Mouse (Mus musculus) neural tube, embryonic 15.5 days (tissue): ENCODE data around the gene Igfbp1. TPM values are rescaled to one million over a fixed set of nuclear protein-coding genes. Genes with fewer than 3 reads are reported as not detected.
A peak's percentile ranks its signal among the peaks of the same experiment; 100 is the strongest.

ENCODE experiments used
- ATAC-seq: fragments of 200-750 bp; cut with Nextera tagmentation; 2 replicates; pipeline ENCODE4 v1.8.0; 2017; ENCODE audit warnings: mild to moderate bottlenecking, moderate TSS enrichment, moderate library complexity; ENCODE audit not compliant: low FRiP score
- H3K27ac ChIP-seq: fragments of 300-500 bp; sonication (generic); replicated peaks from 2 replicates; pipeline ENCODE4 v1.5.1; 2015; ENCODE audit warnings: mild to moderate bottlenecking, inconsistent platforms
- H3K27me3 ChIP-seq: fragments of 300-500 bp; sonication (generic); replicated peaks from 2 replicates; pipeline ENCODE4 v1.6.1; 2015; ENCODE audit warnings: inconsistent platforms
- H3K36me3 ChIP-seq: fragments of 300-500 bp; sonication (generic); 2 replicates; pipeline ENCODE4 v1.6.1; 2015; ENCODE audit warnings: inconsistent platforms
- H3K4me1 ChIP-seq: fragments of 300-500 bp; sonication (generic); 2 replicates; pipeline ENCODE4 v1.6.1; 2015; ENCODE audit warnings: inconsistent platforms
- H3K4me2 ChIP-seq: fragments of 300-500 bp; sonication (generic); 2 replicates; pipeline ENCODE4 v1.6.1; 2015; ENCODE audit warnings: inconsistent platforms, mild to moderate bottlenecking, moderate library complexity
- H3K4me3 ChIP-seq: fragments of 300-500 bp; sonication (generic); replicated peaks from 2 replicates; pipeline ENCODE4 v1.5.1; 2015; ENCODE audit warnings: mild to moderate bottlenecking, inconsistent platforms
- H3K9ac ChIP-seq: fragments of 300-500 bp; sonication (generic); replicated peaks from 2 replicates; pipeline ENCODE4 v1.6.1; 2015; ENCODE audit warnings: mild to moderate bottlenecking, inconsistent platforms
- H3K9me3 ChIP-seq: fragments of 300-500 bp; sonication (generic); replicated peaks from 2 replicates; pipeline ENCODE4 v1.6.1; 2016; ENCODE audit warnings: inconsistent platforms
- whole genome bisulfite sequencing: fragments of 180-500 bp; shearing (Covaris S2); methylation state at CpG from one replicate; pipeline ENCODE4 v1.1.7; 2015; ENCODE audit warnings: mixed read lengths; 5-methylcytosine and 5-hydroxymethylcytosine counted together
- polyA plus RNA-seq: library from polyadenylated mRNA; unstranded; fragments of >200 nt; fragmentation: Nextera tagmentation; extraction: Ambion mirVana; gene quantifications from 2 replicates; pipeline ENCODE4 v1.2.1, GENCODE M21; 2015

The Igfbp1 gene
- polyA plus RNA-seq, 1 experiment from 2014 or later, result 0.10 TPM

GRCm38 (mm10) chr11:7198006-7198405 is 424 bp downstream of the Igfbp1 start:
- Histone ChIP-seq H3K9me3 (no peaks in the 10 kb centered on the region), H3K9ac (no peak overlapping the region), H3K4me2 (no peak overlapping the region), H3K4me1 (no peaks in the 10 kb centered on the region), H3K27ac (no peak overlapping the region), H3K27me3 (0 out of 2 replicates have a peak, but pooled peaks cover 5% of the 10 kb centered on the region), H3K4me3 (no peak overlapping the region), H3K36me3 (no peaks in the 10 kb centered on the region)
- no peak for ATAC-seq
- 91% methylated on average over 19 of the region's 19 CpGs for WGBS

GRCm38 (mm10) chr11:7198481-7199256 is 1.1 kb downstream of the Igfbp1 start:
- Histone ChIP-seq H3K9me3 (no peaks in the 10 kb centered on the region), H3K4me1 (no peaks in the 10 kb centered on the region), H3K27me3 (0 out of 2 replicates have a peak, but pooled peaks cover 5% of the 10 kb centered on the region), H3K9ac (no peak overlapping the region), H3K4me2 (no peak overlapping the region), H3K4me3 (no peak overlapping the region), H3K36me3 (no peaks in the 10 kb centered on the region), H3K27ac (no peak overlapping the region)
- 89% methylated on average over 10 of the region's 10 CpGs for WGBS
- ATAC-seq, result no peak

- Histone ChIP-seq H3K4me3 (no peak overlapping the region), H3K27ac (no peak overlapping the region), H3K9me3 (no peaks in the 10 kb centered on the region), H3K4me2 (no peak overlapping the region), H3K27me3 (0 out of 2 replicates have a peak, but pooled peaks cover 5% of the 10 kb centered on the region), H3K36me3 (no peaks in the 10 kb centered on the region), H3K4me1 (no peaks in the 10 kb centered on the region), H3K9ac (no peak overlapping the region)
- no peak for ATAC-seq
- WGBS, result 53% methylated on average over 14 of the region's 14 CpGs
Measured at GRCm38 (mm10) chr11:7199736-7200392, 2.3 kb downstream of the Igfbp1 start.

GRCm38 (mm10) chr11:7200393-7200783 is 2.8 kb downstream of the Igfbp1 start:
- Histone ChIP-seq H3K9ac (no peak overlapping the region), H3K27me3 (0 out of 2 replicates have a peak, but pooled peaks cover 5% of the 10 kb centered on the region), H3K4me1 (no peaks in the 10 kb centered on the region), H3K27ac (no peak overlapping the region), H3K4me2 (no peak overlapping the region), H3K4me3 (no peak overlapping the region), H3K36me3 (no peaks in the 10 kb centered on the region), H3K9me3 (no peaks in the 10 kb centered on the region)
- no peak for ATAC-seq
- WGBS, result 81% methylated on average over 9 of the region's 9 CpGs

GRCm38 (mm10) chr11:7202206-7202605 is 4.6 kb downstream of the Igfbp1 start:
- 86% methylated on average over 7 of the region's 7 CpGs for WGBS
- peaks cover 2% of the 10 kb centered on the region; the same call in 1 of the 2 replicates for H3K36me3 ChIP-seq
- no peaks in the 10 kb centered on the region for H3K4me1 ChIP-seq
- H3K9me3 ChIP-seq, result no peaks in the 10 kb centered on the region
- H3K27ac ChIP-seq, result no peak overlapping the region
- H3K4me3 ChIP-seq, result no peak overlapping the region
- H3K9ac ChIP-seq, result no peak overlapping the region
- H3K27me3 ChIP-seq, result 0 out of 2 replicates have a peak, but pooled peaks cover 5% of the 10 kb centered on the region
- H3K4me2 ChIP-seq, result no peak overlapping the region
- ATAC-seq, result no peak

- Histone ChIP-seq H3K27ac (no peak overlapping the region), H3K36me3 (peaks cover 2% of the 10 kb centered on the region; the same call in 1 of the 2 replicates), H3K9ac (no peak overlapping the region), H3K4me3 (no peak overlapping the region), H3K9me3 (no peaks in the 10 kb centered on the region), H3K4me1 (no peaks in the 10 kb centered on the region), H3K4me2 (no peak overlapping the region), H3K27me3 (0 out of 2 replicates have a peak, but pooled peaks cover 5% of the 10 kb centered on the region)
- no peak for ATAC-seq
- WGBS, result 87% methylated on average over 9 of the region's 9 CpGs
Measured at GRCm38 (mm10) chr11:7203846-7204245, 6.3 kb downstream of the Igfbp1 start.

- ATAC-seq, result no peak
- H3K4me1 ChIP-seq, result peaks cover 41% of the 10 kb centered on the region
- WGBS, result 8% methylated on average over 6 of the region's 6 CpGs
- peak overlapping the region; percentile 37; the same call in 1 of the 2 replicates for H3K4me2 ChIP-seq
- no peak overlapping the region for H3K4me3 ChIP-seq
- H3K36me3 ChIP-seq, result peaks cover 2% of the 10 kb centered on the region; the same call in 1 of the 2 replicates
- no peak overlapping the region for H3K9ac ChIP-seq
- peaks cover 9% of the 10 kb centered on the region; the same call in 1 of the 2 replicates for H3K27me3 ChIP-seq
- H3K9me3 ChIP-seq, result no peaks in the 10 kb centered on the region
- H3K27ac ChIP-seq, result no peak overlapping the region
Measured at GRCm38 (mm10) chr11:7210343-7210742, 12.8 kb downstream of the Igfbp1 start.

GRCm38 (mm10) chr11:7211211-7211610 is 13.6 kb downstream of the Igfbp1 start:
- H3K9ac ChIP-seq, result no peak overlapping the region
- peaks cover 41% of the 10 kb centered on the region for H3K4me1 ChIP-seq
- H3K36me3 ChIP-seq, result peaks cover under 1% of the 10 kb centered on the region; the same call in 1 of the 2 replicates
- ATAC-seq, result no peak
- H3K9me3 ChIP-seq, result no peaks in the 10 kb centered on the region
- H3K27me3 ChIP-seq, result peaks cover 9% of the 10 kb centered on the region; the same call in 1 of the 2 replicates
- no peak overlapping the region for H3K27ac ChIP-seq
- WGBS, result 12% methylated on average over 9 of the region's 9 CpGs
- H3K4me2 ChIP-seq, result peak overlapping the region; percentile 37
- 0 out of 2 replicates have a peak overlapping the region, but pooled peaks have one; percentile 3 for H3K4me3 ChIP-seq

GRCm38 (mm10) chr11:7212126-7212798 is 14.7 kb downstream of the Igfbp1 start:
- H3K9me3 ChIP-seq, result no peaks in the 10 kb centered on the region
- peaks cover 9% of the 10 kb centered on the region; the same call in 1 of the 2 replicates for H3K27me3 ChIP-seq
- WGBS, result 14% methylated on average over 17 of the region's 17 CpGs
- H3K9ac ChIP-seq, result peak overlapping the region; percentile 75
- peak overlapping the region; percentile 88 for H3K4me2 ChIP-seq
- peaks cover 41% of the 10 kb centered on the region for H3K4me1 ChIP-seq
- peak overlapping the region; percentile 74 for H3K4me3 ChIP-seq
- peak overlapping the region; percentile 28; the same call in 1 of the 2 replicates for H3K27ac ChIP-seq
- H3K36me3 ChIP-seq, result no peaks in the 10 kb centered on the region; the same call in 1 of the 2 replicates
- ATAC-seq, result no peak

GRCm38 (mm10) chr11:7213161-7213500 is 15.5 kb downstream of the Igfbp1 start:
- ATAC-seq, result no peak
- Histone ChIP-seq H3K27ac (peak overlapping the region; percentile 94), H3K27me3 (peaks cover 9% of the 10 kb centered on the region; the same call in 1 of the 2 replicates), H3K4me1 (peaks cover 41% of the 10 kb centered on the region), H3K9ac (peak overlapping the region; percentile 75), H3K4me3 (peak overlapping the region; percentile 74), H3K36me3 (no peaks in the 10 kb centered on the region; the same call in 1 of the 2 replicates), H3K9me3 (no peaks in the 10 kb centered on the region), H3K4me2 (peak overlapping the region; percentile 88)
- 2% methylated on average over 19 of the region's 19 CpGs for WGBS
